Mouse (Mus musculus) adipose tissue, adult 10 weeks (tissue): ENCODE measurements around the gene Tril. TPM values are rescaled to one million over a fixed set of nuclear protein-coding genes. Genes with fewer than 3 reads are reported as not detected.

Experiments used
- polyA plus RNA-seq: library from polyadenylated mRNA; stranded (reverse); fragments of 350-450 nt; fragmentation: Illumina TruSeq; extraction: RNeasy Lipid Tissue Mini Kit (QIAGEN cat#74804); gene quantifications from one replicate; pipeline ENCODE4 v1.2.3, GENCODE M21; 2014; ENCODE audit warnings: low read depth, low replicate concordance

Tril gene
- polyA plus RNA-seq: 6.2 TPM

DNA sequence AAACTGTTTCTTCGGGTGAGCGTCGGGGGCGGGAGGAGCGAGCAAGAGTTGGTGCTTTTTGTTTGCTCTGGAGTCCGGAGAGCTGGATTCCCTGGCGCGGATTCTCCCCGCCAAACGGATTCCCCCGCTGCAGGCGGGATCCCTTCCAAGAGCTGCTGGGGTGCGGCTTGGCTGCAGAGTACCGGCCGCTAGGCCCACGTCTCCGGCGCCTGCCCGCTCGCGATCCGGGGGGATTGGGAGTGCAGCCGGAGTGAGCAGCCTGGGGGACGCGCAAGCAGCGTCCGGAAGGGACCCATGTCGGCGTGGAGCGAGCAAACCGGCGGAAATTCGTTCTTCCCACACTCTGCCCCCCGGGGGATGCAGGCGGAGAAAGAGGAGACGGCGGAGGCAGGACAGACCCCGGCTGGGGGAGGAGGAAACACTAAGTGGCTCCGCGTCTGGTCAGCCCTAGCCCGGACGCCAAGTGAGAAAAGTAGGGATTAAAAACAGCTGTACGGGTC lies at the start of gene Tril:
Gene Tril (minus strand): TSS at position 345 of the 500 bp plus-strand sequence.

Other genes starting within 250 kb of the Tril start
- 0.20 TPM for gene Cpvl, start 157.8 kb upstream of the Tril start, polyA plus RNA-seq
- gene Chn2, start 218.7 kb upstream of the Tril start, polyA plus RNA-seq: 11.5 TPM